Mouse (Mus musculus) cerebral cortex, adult 2 months (tissue): ENCODE results near the gene Gm5795.

Experiments
- WGBS: fragments of 180-500 bp; shearing (Covaris S2); methylation state at CpG from one replicate; pipeline ENCODE4 v1.1.7; 2018; 5-methylcytosine and 5-hydroxymethylcytosine counted together

Gene Gm5795

GRCm38 (mm10) chr14:3187955-3188354, at the start of gene Gm5795:
Gene Gm5795, plus strand, starts transcription at chr14:3188255.
- no CpG with 5 or more reads among the region's 2 CpGs for WGBS

DNA sequence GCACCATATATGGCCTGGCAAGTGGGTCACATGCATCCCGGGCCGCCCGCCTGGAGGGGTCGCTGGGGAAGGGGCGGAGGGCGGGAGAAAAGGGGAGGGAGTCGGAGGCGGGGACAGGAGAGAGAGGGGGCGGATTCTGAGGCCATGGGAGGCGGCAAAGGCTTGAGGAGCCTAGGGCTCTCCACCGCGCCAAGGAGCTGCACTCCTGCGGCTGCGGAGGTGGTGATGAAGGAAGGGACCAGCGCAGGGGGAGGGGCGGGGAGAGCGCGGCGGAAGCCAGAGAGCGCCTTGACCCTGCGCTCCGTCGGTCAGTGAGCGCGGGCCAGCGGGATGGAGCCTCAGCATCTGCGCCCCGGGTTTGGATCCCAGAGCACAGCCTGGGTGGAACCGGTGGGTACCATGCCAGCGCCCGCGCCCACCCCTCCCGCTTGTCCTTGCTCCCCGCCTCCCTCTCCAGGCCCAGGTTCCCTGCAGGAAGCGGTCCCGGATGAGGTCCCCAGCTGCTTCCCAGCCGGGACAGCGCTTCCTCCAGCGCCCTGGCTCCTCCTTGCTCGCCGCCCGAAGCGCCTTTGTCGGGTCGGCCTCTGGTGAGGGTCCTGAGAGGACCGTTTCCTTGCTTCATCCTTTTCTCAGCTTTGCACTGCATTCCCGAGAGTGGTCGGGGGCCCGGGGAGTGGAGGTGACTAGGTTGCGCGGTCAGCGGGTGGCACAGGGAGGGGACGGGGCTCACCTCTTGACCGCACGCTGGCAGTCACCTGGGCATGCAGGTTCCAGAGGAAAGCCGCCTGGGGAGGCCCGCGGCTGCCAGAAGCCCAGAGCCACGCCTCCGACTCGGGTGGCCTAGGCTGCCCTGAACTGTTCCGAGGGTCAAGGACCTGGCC, 20.5 kb downstream of the Gm5795 start, which contains the start of gene D830030K20Rik:
Gene D830030K20Rik, plus strand, starts transcription at position 217 of the 881 bp plus-strand sequence.
- WGBS: under 1% methylated on average over 24 of the region's 62 CpGs

GRCm38 (mm10) chr14:3209367-3209766, 21.3 kb downstream of the Gm5795 start:
- WGBS: 17% methylated on average over 9 of the region's 11 CpGs
